Mouse (Mus musculus) E14TG2a.4 (cell line): ENCODE data around the gene Mipep.

Source experiments
- CTCF ChIP-seq: conservative IDR thresholded peaks from 2 replicates; pipeline ENCODE4 v1.5.1; 2014; ENCODE audit warnings: low read length
- POU5F1 ChIP-seq: IDR thresholded peaks from 2 replicates; pipeline ENCODE4 v1.6.1; 2014; ENCODE audit warnings: low read length, borderline replicate concordance

DNA sequence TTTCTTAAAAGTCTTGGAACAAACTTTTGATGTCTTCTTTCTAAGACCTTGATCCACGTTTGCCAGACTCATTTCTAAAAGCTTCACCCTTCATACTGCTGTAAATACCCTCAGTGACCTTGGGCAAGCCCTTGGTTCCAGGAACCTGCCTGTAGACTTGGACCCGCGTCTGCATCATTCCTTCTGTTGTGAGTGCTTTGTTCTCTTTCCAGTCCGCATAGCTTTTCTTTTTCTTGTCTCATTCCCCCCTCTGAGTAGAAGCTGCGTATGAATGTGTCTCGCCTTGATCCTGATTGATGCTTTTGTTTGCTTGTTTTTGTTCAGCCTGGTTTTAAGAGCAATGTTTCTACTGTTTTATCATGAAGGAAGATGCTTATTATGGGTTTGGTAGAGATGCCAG is 52.3 kb downstream of the Mipep start:
- no peak for TF ChIP-seq CTCF
- no peak for TF ChIP-seq POU5F1
